Mouse (Mus musculus) E14TG2a.4 (cell line): ENCODE results near the gene Dpagt1.

Experiments
- CTCF ChIP-seq: conservative IDR thresholded peaks from 2 replicates; pipeline ENCODE4 v1.5.1; 2014; ENCODE audit warnings: low read length
- NANOG ChIP-seq: IDR thresholded peaks from 2 replicates; pipeline ENCODE4 v1.6.1; 2014; ENCODE audit warnings: borderline replicate concordance, low read length, mixed read lengths

DNA sequence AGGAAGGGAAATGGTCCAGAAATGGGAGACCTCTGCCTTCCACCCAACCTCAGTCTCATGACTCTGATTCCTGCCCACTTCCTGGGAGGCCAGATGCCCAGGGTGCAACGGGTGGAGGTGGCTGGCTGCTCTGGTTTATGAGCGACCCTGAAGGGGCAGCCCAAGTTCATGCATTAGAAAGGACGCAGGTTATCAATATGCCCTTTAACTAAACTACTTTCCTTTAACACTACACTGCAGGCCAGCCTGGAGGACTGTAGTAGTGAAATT, 7.1 kb upstream of the Dpagt1 start:
- TF ChIP-seq CTCF (no peak), NANOG (no peak)
